Mouse (Mus musculus) forebrain, embryonic 13.5 days (tissue): ENCODE measurements around the gene Tbc1d9. TPM values are rescaled to one million over a fixed set of nuclear protein-coding genes. Genes with fewer than 3 reads are reported as not detected.

Experiments
- ATAC-seq: fragments of 200-750 bp; cut with Nextera tagmentation; 2 replicates; pipeline ENCODE4 v1.8.0; 2017
- H3K27ac ChIP-seq: fragments of 300-500 bp; sonication (generic); 2 replicates; pipeline ENCODE4 v1.5.1; 2015; ENCODE audit warnings: inconsistent platforms, mild to moderate bottlenecking, moderate library complexity
- H3K27me3 ChIP-seq: fragments of 300-500 bp; sonication (generic); 2 replicates; pipeline ENCODE4 v1.6.1; 2015; ENCODE audit warnings: mild to moderate bottlenecking, inconsistent platforms
- H3K36me3 ChIP-seq: fragments of 300-500 bp; sonication (generic); 2 replicates; pipeline ENCODE4 v1.6.1; 2015; ENCODE audit warnings: mild to moderate bottlenecking, inconsistent platforms; ENCODE audit not compliant: poor library complexity, severe bottlenecking
- H3K4me1 ChIP-seq: fragments of 300-500 bp; sonication (generic); 2 replicates; pipeline ENCODE4 v1.6.1; 2015; ENCODE audit warnings: inconsistent platforms
- H3K4me2 ChIP-seq: fragments of 300-500 bp; sonication (generic); 2 replicates; pipeline ENCODE4 v1.6.1; 2015; ENCODE audit warnings: inconsistent platforms, mild to moderate bottlenecking, moderate library complexity
- H3K4me3 ChIP-seq: fragments of 300-500 bp; sonication (generic); 2 replicates; pipeline ENCODE4 v1.5.1; 2015; ENCODE audit warnings: mild to moderate bottlenecking, inconsistent platforms
- H3K9ac ChIP-seq: fragments of 300-500 bp; sonication (generic); 2 replicates; pipeline ENCODE4 v1.6.1; 2015; ENCODE audit warnings: mild to moderate bottlenecking, inconsistent platforms
- H3K9me3 ChIP-seq: fragments of 300-500 bp; sonication (generic); replicated peaks from 2 replicates; pipeline ENCODE4 v1.6.1; 2016; ENCODE audit warnings: inconsistent platforms
- WGBS: fragments of 180-500 bp; shearing (Covaris S2); methylation state at CpG from one replicate; pipeline ENCODE4 v1.1.7; 2015; 5-methylcytosine and 5-hydroxymethylcytosine counted together
- polyA plus RNA-seq: library from polyadenylated mRNA; unstranded; fragments of >200 nt; fragmentation: Nextera tagmentation; extraction: Ambion mirVana; gene quantifications from 2 replicates; pipeline ENCODE4 v1.2.1, GENCODE M21; 2015

Gene Tbc1d9
- polyA plus RNA-seq, 1 experiment from 2014 or later = 9.3 TPM

GRCm38 (mm10) chr8:83215065-83215464 lies 49.9 kb downstream of the Tbc1d9 start:
- no peaks in the 10 kb centered on the region for H3K9me3 ChIP-seq
- H3K9ac ChIP-seq = no peak overlapping the region
- no peaks in the 10 kb centered on the region for H3K27me3 ChIP-seq
- no peak overlapping the region for H3K4me2 ChIP-seq
- H3K4me1 ChIP-seq = no peaks in the 10 kb centered on the region
- peaks cover 25% of the 10 kb centered on the region for H3K36me3 ChIP-seq
- ATAC-seq = no peak
- H3K4me3 ChIP-seq = no peak overlapping the region
- no peak overlapping the region for H3K27ac ChIP-seq
- WGBS = 52% methylated on average over 5 of the region's 5 CpGs

GRCm38 (mm10) chr8:83216520-83216919 lies 51.4 kb downstream of the Tbc1d9 start:
- no peak for ATAC-seq
- 73% methylated on average over 6 of the region's 6 CpGs for WGBS

GRCm38 (mm10) chr8:83217196-83217595 lies 52.0 kb downstream of the Tbc1d9 start:
- H3K4me1 ChIP-seq = 0 out of 2 replicates have a peak, but pooled peaks cover 5% of the 10 kb centered on the region
- H3K9ac ChIP-seq = no peak overlapping the region
- H3K4me3 ChIP-seq = no peak overlapping the region
- 91% methylated on average over 9 of the region's 9 CpGs for WGBS
- no peak overlapping the region for H3K4me2 ChIP-seq
- H3K27me3 ChIP-seq = no peaks in the 10 kb centered on the region
- no peak for ATAC-seq
- no peaks in the 10 kb centered on the region for H3K9me3 ChIP-seq
- H3K27ac ChIP-seq = no peak overlapping the region
- H3K36me3 ChIP-seq = peaks cover 7% of the 10 kb centered on the region

More at GRCm38 (mm10) chr8:83216520-83216919, 51.4 kb downstream of the Tbc1d9 start:
- H3K4me2 ChIP-seq = no peak overlapping the region
- H3K27me3 ChIP-seq = no peaks in the 10 kb centered on the region
- no peak overlapping the region for H3K9ac ChIP-seq
- H3K36me3 ChIP-seq = peaks cover 14% of the 10 kb centered on the region
- no peak overlapping the region for H3K27ac ChIP-seq
- 0 out of 2 replicates have a peak, but pooled peaks cover 5% of the 10 kb centered on the region for H3K4me1 ChIP-seq
- H3K4me3 ChIP-seq = no peak overlapping the region
- H3K9me3 ChIP-seq = no peaks in the 10 kb centered on the region

GRCm38 (mm10) chr8:83217891-83218290 lies 52.7 kb downstream of the Tbc1d9 start:
- Histone ChIP-seq H3K4me2 (no peak overlapping the region), H3K27me3 (no peaks in the 10 kb centered on the region), H3K36me3 (peaks cover 5% of the 10 kb centered on the region; the same call in 1 of the 2 replicates), H3K9ac (no peak overlapping the region), H3K4me1 (0 out of 2 replicates have a peak, but pooled peaks cover 5% of the 10 kb centered on the region), H3K4me3 (no peak overlapping the region), H3K9me3 (no peaks in the 10 kb centered on the region), H3K27ac (no peak overlapping the region)
- no peak for ATAC-seq
- WGBS = 93% methylated on average over 2 of the region's 2 CpGs

- H3K27me3 ChIP-seq = no peaks in the 10 kb centered on the region
- H3K9ac ChIP-seq = no peak overlapping the region
- H3K4me3 ChIP-seq = no peak overlapping the region
- no peaks in the 10 kb centered on the region; the same call in 1 of the 2 replicates for H3K36me3 ChIP-seq
- H3K4me1 ChIP-seq = 0 out of 2 replicates have a peak, but pooled peaks cover 5% of the 10 kb centered on the region
- H3K4me2 ChIP-seq = no peak overlapping the region
- no peak overlapping the region for H3K27ac ChIP-seq
- no peaks in the 10 kb centered on the region for H3K9me3 ChIP-seq
- ATAC-seq = no peak
- WGBS = 87% methylated on average over 8 of the region's 8 CpGs
Measured at GRCm38 (mm10) chr8:83219392-83219791, 54.2 kb downstream of the Tbc1d9 start.

GRCm38 (mm10) chr8:83220746-83221145 lies 55.6 kb downstream of the Tbc1d9 start:
- ATAC-seq = peak; percentile 36; the same call in 1 of the 2 replicates
- Histone ChIP-seq H3K4me2 (no peak overlapping the region), H3K27ac (no peak overlapping the region), H3K4me1 (0 out of 2 replicates have a peak, but pooled peaks cover 9% of the 10 kb centered on the region), H3K36me3 (no peaks in the 10 kb centered on the region; the same call in 1 of the 2 replicates), H3K4me3 (no peak overlapping the region), H3K9me3 (no peaks in the 10 kb centered on the region), H3K9ac (no peak overlapping the region), H3K27me3 (no peaks in the 10 kb centered on the region)
- 47% methylated on average over 3 of the region's 3 CpGs for WGBS

GRCm38 (mm10) chr8:83224754-83225416 lies 59.7 kb downstream of the Tbc1d9 start:
- H3K9ac ChIP-seq = no peak overlapping the region
- ATAC-seq = peak; percentile 36; the same call in 1 of the 2 replicates

GRCm38 (mm10) chr8:83225598-83225997 lies 60.4 kb downstream of the Tbc1d9 start:
- Histone ChIP-seq H3K36me3 (no peaks in the 10 kb centered on the region; the same call in 1 of the 2 replicates), H3K9ac (no peak overlapping the region), H3K4me1 (0 out of 2 replicates have a peak, but pooled peaks cover 12% of the 10 kb centered on the region), H3K27ac (no peak overlapping the region), H3K27me3 (no peaks in the 10 kb centered on the region), H3K9me3 (no peaks in the 10 kb centered on the region), H3K4me2 (no peak overlapping the region), H3K4me3 (no peak overlapping the region)
- 86% methylated on average over 2 of the region's 2 CpGs for WGBS
- no peak for ATAC-seq

More at GRCm38 (mm10) chr8:83224754-83225416, 59.7 kb downstream of the Tbc1d9 start:
- H3K4me3 ChIP-seq = no peak overlapping the region
- WGBS = 32% methylated on average over 5 of the region's 5 CpGs
- H3K4me1 ChIP-seq = 0 out of 2 replicates have a peak, but pooled peaks cover 14% of the 10 kb centered on the region
- no peaks in the 10 kb centered on the region for H3K9me3 ChIP-seq
- no peak overlapping the region; the same call in 1 of the 2 replicates for H3K27ac ChIP-seq
- no peaks in the 10 kb centered on the region for H3K27me3 ChIP-seq
- H3K4me2 ChIP-seq = no peak overlapping the region
- H3K36me3 ChIP-seq = no peaks in the 10 kb centered on the region; the same call in 1 of the 2 replicates

GRCm38 (mm10) chr8:83227336-83227735 lies 62.2 kb downstream of the Tbc1d9 start:
- no peak overlapping the region for H3K4me3 ChIP-seq
- no peak for ATAC-seq
- 0 out of 2 replicates have a peak, but pooled peaks cover 9% of the 10 kb centered on the region for H3K4me1 ChIP-seq
- WGBS = 94% methylated on average over 5 of the region's 5 CpGs
- H3K9me3 ChIP-seq = no peaks in the 10 kb centered on the region
- H3K27me3 ChIP-seq = no peaks in the 10 kb centered on the region
- H3K36me3 ChIP-seq = no peaks in the 10 kb centered on the region; the same call in 1 of the 2 replicates
- no peak overlapping the region for H3K27ac ChIP-seq
- no peak overlapping the region for H3K9ac ChIP-seq
- H3K4me2 ChIP-seq = no peak overlapping the region

- Histone ChIP-seq H3K4me2 (no peak overlapping the region), H3K9me3 (no peaks in the 10 kb centered on the region), H3K27ac (no peak overlapping the region), H3K9ac (no peak overlapping the region), H3K4me1 (no peaks in the 10 kb centered on the region), H3K36me3 (peaks cover 20% of the 10 kb centered on the region), H3K27me3 (no peaks in the 10 kb centered on the region), H3K4me3 (no peak overlapping the region)
- ATAC-seq = no peak
- WGBS = 86% methylated on average over 4 of the region's 4 CpGs
Measured at GRCm38 (mm10) chr8:83233099-83233498, 67.9 kb downstream of the Tbc1d9 start.

- H3K36me3 ChIP-seq = peaks cover 39% of the 10 kb centered on the region
- H3K4me2 ChIP-seq = no peak overlapping the region
- H3K27ac ChIP-seq = no peak overlapping the region
- no peak overlapping the region for H3K4me3 ChIP-seq
- no peaks in the 10 kb centered on the region for H3K9me3 ChIP-seq
- H3K27me3 ChIP-seq = no peaks in the 10 kb centered on the region
- no peak overlapping the region for H3K9ac ChIP-seq
- no peak for ATAC-seq
- H3K4me1 ChIP-seq = no peaks in the 10 kb centered on the region
Measured at GRCm38 (mm10) chr8:83239341-83239740, 74.2 kb downstream of the Tbc1d9 start.

GRCm38 (mm10) chr8:83244151-83244550 lies 79.0 kb downstream of the Tbc1d9 start:
- H3K9me3 ChIP-seq = no peaks in the 10 kb centered on the region
- H3K27me3 ChIP-seq = no peaks in the 10 kb centered on the region
- ATAC-seq = no peak
- H3K4me2 ChIP-seq = no peak overlapping the region
- no peak overlapping the region for H3K9ac ChIP-seq
- H3K27ac ChIP-seq = no peak overlapping the region
- peaks cover 36% of the 10 kb centered on the region for H3K36me3 ChIP-seq
- H3K4me1 ChIP-seq = no peaks in the 10 kb centered on the region
- no peak overlapping the region for H3K4me3 ChIP-seq
- 93% methylated on average over 7 of the region's 7 CpGs for WGBS
